Mouse (Mus musculus) left cerebral cortex, adult 8-10 months (tissue): ENCODE results near the gene Rpusd4. TPM values are rescaled to one million over a fixed set of nuclear protein-coding genes. Genes with fewer than 3 reads are reported as not detected.

ENCODE experiments used
- total RNA-seq, 4 experiments: library from RNA; stranded (reverse); gene quantifications; 2 replicates each; pipeline ENCODE4 v1.2.4; 2022

The Rpusd4 gene
- total RNA-seq, 4 experiments from 2014 or later: 9.1 to 12.1 (median 11.7) TPM

Other genes with a start within 250 kb of the Rpusd4 start
- gene St3gal4, start 148.6 kb upstream of the Rpusd4 start, total RNA-seq: 10 to 100 TPM; 26.5 to 30.4 (median 28.9) TPM
- 10 to 100 TPM; 16.1 to 19.1 (median 16.4) TPM for gene Dcps, start 91.8 kb upstream of the Rpusd4 start, total RNA-seq
- gene Srpr, start 67.7 kb upstream of the Rpusd4 start, total RNA-seq: 10 to 100 TPM; 66.6 to 80.4 (median 72.1) TPM
- gene Tirap, start 67.6 kb upstream of the Rpusd4 start, total RNA-seq: 1 to 10 TPM; 2.3 to 2.9 (median 2.6) TPM
- 10 to 100 TPM; 37.0 to 40.0 (median 37.7) TPM for gene Foxred1, start 56.8 kb upstream of the Rpusd4 start, total RNA-seq
- gene Fam118b, start 60 bp upstream of the Rpusd4 start, total RNA-seq: 10 to 100 TPM; 20.2 to 23.0 (median 21.7) TPM
- 10 to 100 TPM in 2 of 4 experiments, 1 to 10 TPM in 2; 8.7 to 12.5 (median 10.3) TPM for gene Cdon, start 153.3 kb downstream of the Rpusd4 start, total RNA-seq